Mouse (Mus musculus) cortical plate, adult 2 months (tissue): ENCODE data around the gene Yipf6.

Experiments used
- CTCF ChIP-seq: fragments of 200-500 bp; IDR thresholded peaks from 2 replicates; pipeline ENCODE4 v1.5.1; 2011; ENCODE audit warnings: mild to moderate bottlenecking, control low read depth, low read length; ENCODE audit not compliant: insufficient read depth; ENCODE audit errors: extremely low read depth
- POLR2A ChIP-seq: fragments of 200-500 bp; IDR thresholded peaks from 2 replicates; pipeline ENCODE4 v1.6.1; 2011; ENCODE audit warnings: mild to moderate bottlenecking, low read length, control low read depth; ENCODE audit not compliant: insufficient read depth; ENCODE audit errors: extremely low read depth

DNA sequence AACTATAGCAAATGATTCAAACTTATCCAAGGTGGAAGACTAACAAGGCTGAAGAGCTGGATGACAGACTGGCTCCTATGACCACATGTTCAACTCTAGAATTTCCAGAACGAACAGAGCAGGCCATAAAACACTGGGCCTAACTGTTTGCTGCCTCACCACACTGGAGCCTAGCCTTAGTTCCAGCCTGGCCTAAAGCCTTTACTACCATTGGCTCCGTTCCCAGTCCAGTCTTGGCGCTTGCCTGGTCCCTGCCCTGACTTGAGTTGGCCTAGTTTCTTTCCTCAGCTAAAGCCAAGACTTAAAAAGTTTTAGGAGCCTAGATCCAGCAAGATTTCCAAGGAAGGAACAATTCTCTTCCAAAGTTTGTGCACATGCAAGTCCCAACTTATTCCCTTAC lies 37.8 kb upstream of the Yipf6 start:
- TF ChIP-seq POLR2A (no peak), CTCF (no peak)
